Mouse (Mus musculus) E14TG2a.4 (cell line): ENCODE measurements around the gene Cadps.

Experiments
- H3K27me3 ChIP-seq: 2 replicates; pipeline ENCODE4 v1.6.1; 2014; ENCODE audit warnings: low read length, control low read depth; ENCODE audit not compliant: insufficient read depth
- H3K36me3 ChIP-seq: 2 replicates; pipeline ENCODE4 v1.6.1; 2014; ENCODE audit warnings: low read length, control low read depth; ENCODE audit not compliant: insufficient read depth
- H3K4me1 ChIP-seq: replicated peaks from 2 replicates; pipeline ENCODE4 v1.6.1; 2014; ENCODE audit warnings: low read depth, low read length, control low read depth
- H3K4me3 ChIP-seq: replicated peaks from 2 replicates; pipeline ENCODE4 v1.5.1; 2014; ENCODE audit warnings: mild to moderate bottlenecking, low read length
- H3K9me3 ChIP-seq: 2 replicates; pipeline ENCODE4 v1.6.1; 2014; ENCODE audit warnings: low read length, control low read depth
- CTCF ChIP-seq: conservative IDR thresholded peaks from 2 replicates; pipeline ENCODE4 v1.5.1; 2014; ENCODE audit warnings: low read length
- NANOG ChIP-seq: IDR thresholded peaks from 2 replicates; pipeline ENCODE4 v1.6.1; 2014; ENCODE audit warnings: borderline replicate concordance, low read length, mixed read lengths
- POU5F1 ChIP-seq: IDR thresholded peaks from 2 replicates; pipeline ENCODE4 v1.6.1; 2014; ENCODE audit warnings: low read length, borderline replicate concordance

The Cadps gene

GRCm38 (mm10) chr14:12822491-12823219 lies at the start of gene Cadps:
Gene Cadps, minus strand, starts transcription at chr14:12823079.
- peaks cover 14% of the 10 kb centered on the region for H3K27me3 ChIP-seq
- no peaks in the 10 kb centered on the region for H3K9me3 ChIP-seq

GRCm38 (mm10) chr14:12869605-12870004 lies 46.7 kb upstream of the Cadps start:
- Histone ChIP-seq H3K9me3 (no peaks in the 10 kb centered on the region), H3K27me3 (no peaks in the 10 kb centered on the region), H3K4me1 (no peaks in the 10 kb centered on the region), H3K4me3 (no peak overlapping the region), H3K36me3 (no peaks in the 10 kb centered on the region)
- TF ChIP-seq POU5F1 (no peak), CTCF (no peak), NANOG (no peak)

More at GRCm38 (mm10) chr14:12822491-12823219, at the start of gene Cadps:
- H3K36me3 ChIP-seq = no peaks in the 10 kb centered on the region
- peak within 1 kb of the TSS; percentile 87 for H3K4me3 ChIP-seq
- TF ChIP-seq CTCF = no peak
- no peak for TF ChIP-seq POU5F1
- no peak for TF ChIP-seq NANOG
- peaks cover 12% of the 10 kb centered on the region for H3K4me1 ChIP-seq

GRCm38 (mm10) chr14:12865258-12865657 lies 42.4 kb upstream of the Cadps start:
- Histone ChIP-seq H3K9me3 (no peaks in the 10 kb centered on the region), H3K36me3 (no peaks in the 10 kb centered on the region), H3K4me3 (no peak overlapping the region), H3K27me3 (no peaks in the 10 kb centered on the region), H3K4me1 (no peaks in the 10 kb centered on the region)
- no peak for TF ChIP-seq CTCF
- no peak for TF ChIP-seq NANOG
- no peak for TF ChIP-seq POU5F1

GRCm38 (mm10) chr14:12843860-12844259 lies 21.0 kb upstream of the Cadps start:
- Histone ChIP-seq H3K36me3 (no peaks in the 10 kb centered on the region), H3K27me3 (no peaks in the 10 kb centered on the region), H3K4me3 (no peak overlapping the region), H3K9me3 (peaks cover 38% of the 10 kb centered on the region), H3K4me1 (peaks cover 3% of the 10 kb centered on the region)
- no peak for TF ChIP-seq CTCF
- no peak for TF ChIP-seq NANOG
- TF ChIP-seq POU5F1 = no peak

- Histone ChIP-seq H3K4me1 (peaks cover 28% of the 10 kb centered on the region), H3K9me3 (peaks cover 38% of the 10 kb centered on the region), H3K27me3 (no peaks in the 10 kb centered on the region), H3K36me3 (no peaks in the 10 kb centered on the region), H3K4me3 (no peak overlapping the region)
- no peak for TF ChIP-seq POU5F1
- no peak for TF ChIP-seq CTCF
- TF ChIP-seq NANOG = no peak
These were observed 16.6 kb upstream of the Cadps start for GRCm38 (mm10) chr14:12839471-12839870.

DNA sequence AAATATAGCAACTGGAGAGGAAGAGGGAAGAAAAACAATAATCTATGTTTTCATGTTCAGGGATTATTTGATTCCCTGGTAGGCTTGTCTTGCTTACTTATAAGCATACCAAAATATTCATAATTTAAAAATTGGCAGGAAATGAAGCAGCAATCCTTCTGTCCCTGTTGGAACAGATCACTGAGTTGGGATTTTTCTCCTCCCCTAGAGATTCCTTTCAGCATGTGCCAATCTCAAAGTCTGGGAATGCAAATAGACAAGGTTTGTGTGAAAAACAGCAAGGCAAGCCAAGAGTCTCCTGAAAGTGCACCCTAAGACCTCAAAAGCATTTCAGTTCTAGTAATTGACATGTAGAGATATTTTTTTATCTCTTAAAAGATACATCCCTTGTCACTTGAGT lies 16.1 kb upstream of the Cadps start:
- Histone ChIP-seq H3K9me3 (peaks cover 38% of the 10 kb centered on the region), H3K4me3 (no peak overlapping the region), H3K27me3 (no peaks in the 10 kb centered on the region), H3K36me3 (no peaks in the 10 kb centered on the region), H3K4me1 (peaks cover 28% of the 10 kb centered on the region)
- TF ChIP-seq CTCF = no peak
- TF ChIP-seq NANOG = no peak
- TF ChIP-seq POU5F1 = no peak

DNA sequence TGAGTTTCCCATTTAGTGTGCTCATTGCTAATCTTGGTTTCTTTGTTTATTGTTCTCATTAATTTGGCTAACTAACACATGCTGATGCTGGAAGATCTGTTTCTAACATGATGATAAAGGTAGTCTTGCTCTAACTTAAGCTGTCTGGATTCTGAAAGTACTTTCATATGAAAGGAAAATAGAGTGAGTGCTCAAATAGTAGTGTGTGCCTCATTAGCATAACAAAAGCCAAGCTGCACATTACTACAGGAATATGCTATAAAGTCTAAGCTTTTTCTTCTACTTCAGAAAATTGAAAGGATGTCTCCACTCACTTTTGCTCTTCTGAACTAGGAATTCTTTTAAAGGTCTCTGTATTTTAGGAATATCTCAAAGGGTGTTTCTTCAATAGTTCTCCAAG lies 15.4 kb upstream of the Cadps start:
- H3K27me3 ChIP-seq = no peaks in the 10 kb centered on the region
- TF ChIP-seq POU5F1 (peak; percentile 77; the same call in 1 of the 2 replicates), CTCF (no peak)
- H3K4me1 ChIP-seq = peaks cover 28% of the 10 kb centered on the region
- no peaks in the 10 kb centered on the region for H3K36me3 ChIP-seq
- no peak overlapping the region for H3K4me3 ChIP-seq
- peaks cover 38% of the 10 kb centered on the region for H3K9me3 ChIP-seq

- no peak overlapping the region for H3K4me3 ChIP-seq
- no peaks in the 10 kb centered on the region for H3K36me3 ChIP-seq
- H3K27me3 ChIP-seq = no peaks in the 10 kb centered on the region
- H3K9me3 ChIP-seq = peaks cover 34% of the 10 kb centered on the region
- H3K4me1 ChIP-seq = peaks cover 28% of the 10 kb centered on the region
- no peak for TF ChIP-seq CTCF
- TF ChIP-seq NANOG = peak; percentile 74
- TF ChIP-seq POU5F1 = peak; percentile 55; the same call in 1 of the 2 replicates
These were observed 15.0 kb upstream of the Cadps start for GRCm38 (mm10) chr14:12837902-12838301.

DNA sequence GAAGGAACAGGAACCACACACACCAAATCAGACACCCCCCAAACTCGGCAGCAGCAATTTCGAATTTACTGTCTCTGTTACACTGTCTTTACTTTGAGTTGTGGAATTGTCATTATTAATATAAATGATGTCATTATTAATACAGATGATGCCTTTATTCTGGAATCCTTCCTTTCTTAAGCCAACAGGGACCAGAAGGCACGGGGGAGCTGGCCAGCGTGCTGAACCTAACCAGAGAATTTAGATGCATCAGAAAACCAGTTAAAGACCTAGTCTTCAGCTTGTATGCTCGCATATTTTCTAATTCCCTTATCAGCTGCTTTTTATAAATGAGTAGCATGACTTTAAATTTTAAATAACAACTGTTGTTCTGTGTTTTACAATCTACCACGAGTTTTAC lies 902 bp upstream of the Cadps start:
- Histone ChIP-seq H3K27me3 (peaks cover 14% of the 10 kb centered on the region), H3K4me1 (peaks cover 12% of the 10 kb centered on the region), H3K36me3 (no peaks in the 10 kb centered on the region), H3K9me3 (no peaks in the 10 kb centered on the region), H3K4me3 (no peak overlapping the region)
- TF ChIP-seq POU5F1 (no peak), CTCF (no peak), NANOG (no peak)
